Mouse (Mus musculus) R1 (cell line): ENCODE data around the gene Col9a2.
A peak's percentile ranks its signal among the peaks of the same experiment; 100 is the strongest.

ENCODE experiments used
- DNase-seq: peaks from one replicate; pipeline ENCODE4 v3.0.0-alpha.2; 2018; ENCODE audit warnings: low read depth, low spot score

Gene Col9a2

DNA sequence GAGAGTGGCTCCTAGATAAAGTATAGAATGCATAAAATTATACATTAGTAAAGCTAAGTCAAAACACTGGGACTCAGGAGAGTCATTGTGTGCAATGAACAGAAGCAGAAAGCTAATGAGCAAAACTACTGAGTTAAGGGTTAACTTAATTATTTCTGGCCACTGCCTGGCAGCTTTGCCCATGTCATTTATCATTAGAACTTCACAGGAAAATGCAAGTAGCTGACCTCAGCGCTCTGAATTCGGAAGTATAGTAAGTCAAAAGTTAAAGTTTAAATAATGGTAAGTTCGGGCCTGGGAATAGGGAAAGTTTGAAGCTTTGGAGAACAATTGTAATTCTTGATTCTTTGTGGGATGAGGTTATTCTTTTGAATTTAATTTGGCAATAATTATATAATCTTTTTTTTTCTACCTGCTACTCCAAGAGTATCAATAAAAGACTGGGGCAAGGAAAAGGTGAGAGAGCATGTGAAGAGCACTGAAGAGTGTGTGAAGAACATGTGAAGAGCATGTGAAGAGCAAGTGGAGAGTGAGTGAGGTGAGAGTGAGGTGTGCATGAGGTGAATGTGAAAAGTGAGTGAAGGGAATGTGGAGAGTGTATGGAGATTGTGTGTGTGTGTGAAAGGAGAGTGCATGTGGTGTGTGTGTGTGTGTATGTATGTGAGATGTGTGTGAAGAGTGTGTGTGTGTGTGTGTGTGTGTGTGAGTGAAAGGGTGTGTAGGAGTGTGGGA, 38.9 kb downstream of the Col9a2 start:
- DNase-seq, result no peak

DNA sequence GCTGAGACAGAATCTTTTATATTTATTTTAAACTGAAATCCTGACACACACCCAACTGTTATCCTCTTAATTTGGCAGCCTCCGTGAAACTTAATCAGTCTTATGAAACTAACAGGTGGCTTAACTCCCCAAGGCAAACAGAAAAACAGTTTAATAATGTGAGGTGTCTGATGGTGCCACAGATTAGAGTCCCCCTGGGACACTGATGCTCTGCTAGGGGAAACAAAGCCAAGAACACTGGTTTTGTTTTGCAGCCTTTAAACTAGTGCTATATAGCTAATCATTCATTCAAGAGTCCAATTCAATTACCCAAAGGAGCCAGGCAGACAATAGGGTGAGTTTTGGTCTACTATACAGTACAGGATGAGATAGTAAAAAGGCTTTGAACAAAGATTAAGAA, 41.2 kb downstream of the Col9a2 start:
- no peak for DNase-seq

DNA sequence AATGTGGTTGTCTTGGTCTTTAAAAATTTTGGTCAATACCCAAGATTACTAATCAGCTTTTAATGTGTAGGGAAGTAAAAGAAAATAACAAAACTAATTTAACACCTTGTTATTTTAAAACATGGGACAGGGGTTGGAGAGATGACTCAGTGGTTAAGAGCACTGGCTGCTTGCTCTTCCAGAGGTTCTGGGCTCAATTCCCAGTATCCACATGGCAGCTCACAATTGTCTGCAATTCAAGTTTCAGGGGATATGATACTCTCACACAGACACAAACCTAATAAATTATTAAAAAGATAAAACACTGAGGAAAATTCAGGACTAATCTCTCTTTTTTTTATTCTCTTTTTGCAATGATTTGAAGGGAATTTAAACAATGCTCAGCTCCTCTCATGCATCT, 45.3 kb downstream of the Col9a2 start:
- no peak for DNase-seq

DNA sequence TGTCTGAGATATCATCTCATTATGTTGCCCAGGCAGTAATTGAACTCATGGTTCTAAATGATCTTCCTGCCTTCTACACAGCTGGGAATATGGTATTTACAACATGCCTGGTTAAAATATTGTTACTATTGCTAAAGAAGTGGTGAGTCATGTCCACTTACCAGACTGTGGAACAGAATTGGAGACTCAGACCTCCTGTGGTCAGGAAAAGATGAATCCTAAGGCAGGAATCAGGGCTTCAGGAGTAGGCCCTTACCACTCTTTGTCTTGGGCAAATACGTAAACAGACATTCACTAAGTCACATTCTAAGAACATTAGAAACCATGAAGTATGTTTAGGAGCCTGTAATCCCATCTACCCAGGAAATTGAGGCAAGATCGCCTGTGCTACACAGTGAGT, 49.5 kb downstream of the Col9a2 start:
- DNase-seq, result no peak

DNA sequence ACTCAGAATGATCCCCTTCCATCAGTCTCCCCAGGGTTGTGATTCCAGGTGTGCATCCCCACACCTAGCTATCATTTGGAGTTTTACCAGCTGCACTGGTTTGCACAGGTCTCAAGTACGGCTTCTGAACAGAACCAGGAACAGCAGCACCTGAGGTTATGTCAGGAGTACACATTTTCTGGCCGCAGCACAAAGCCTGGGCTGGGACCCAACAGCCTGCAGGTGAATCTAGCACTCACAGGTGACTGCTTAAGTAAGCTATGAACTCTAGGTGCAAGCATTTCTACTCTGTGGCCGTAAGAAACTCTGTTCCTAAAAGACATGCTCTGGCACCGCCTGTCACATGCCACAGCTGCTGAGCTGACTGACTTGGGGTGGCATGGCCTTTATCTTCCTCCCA, 51.0 kb downstream of the Col9a2 start:
- no peak for DNase-seq

DNA sequence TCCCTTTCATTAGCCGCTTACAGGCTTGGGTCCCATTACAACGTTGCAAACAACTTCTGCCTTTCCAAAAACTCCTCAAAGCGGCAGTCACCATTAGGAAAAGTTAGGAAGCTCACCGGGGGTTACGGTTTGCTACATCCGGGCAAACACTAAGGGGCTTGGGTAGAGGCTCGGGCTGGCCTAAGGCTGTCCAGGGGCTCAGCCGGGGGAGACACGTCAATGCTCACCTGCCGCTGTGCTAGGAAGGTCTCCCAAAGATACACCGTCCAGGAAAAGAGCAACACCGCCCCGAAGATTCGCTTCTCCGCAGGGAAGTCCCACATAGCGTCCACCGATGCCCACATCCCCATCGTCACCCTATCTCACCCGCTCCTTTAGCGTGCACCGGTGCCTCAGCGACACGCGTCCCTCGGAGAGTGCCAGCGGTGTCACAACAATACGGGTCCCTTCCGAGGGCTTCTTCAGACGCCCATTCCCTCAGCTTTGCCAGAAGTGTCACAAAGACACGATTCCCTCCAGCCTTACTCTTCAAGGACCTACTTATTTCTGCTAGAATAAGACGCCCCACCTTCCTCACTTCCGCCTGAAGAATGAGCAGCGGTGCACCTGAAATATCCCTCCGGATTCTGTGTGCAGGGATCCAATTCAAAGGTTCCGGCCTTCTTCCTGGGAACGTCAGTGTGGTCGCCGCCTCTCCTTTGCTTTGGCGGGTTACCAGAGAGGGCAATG, 58.6 kb downstream of the Col9a2 start, which contains the start of gene Zmpste24:
Zmpste24 (minus strand) TSS at position 592 of the 729 bp plus-strand sequence.
- peak; percentile 98 for DNase-seq

DNA sequence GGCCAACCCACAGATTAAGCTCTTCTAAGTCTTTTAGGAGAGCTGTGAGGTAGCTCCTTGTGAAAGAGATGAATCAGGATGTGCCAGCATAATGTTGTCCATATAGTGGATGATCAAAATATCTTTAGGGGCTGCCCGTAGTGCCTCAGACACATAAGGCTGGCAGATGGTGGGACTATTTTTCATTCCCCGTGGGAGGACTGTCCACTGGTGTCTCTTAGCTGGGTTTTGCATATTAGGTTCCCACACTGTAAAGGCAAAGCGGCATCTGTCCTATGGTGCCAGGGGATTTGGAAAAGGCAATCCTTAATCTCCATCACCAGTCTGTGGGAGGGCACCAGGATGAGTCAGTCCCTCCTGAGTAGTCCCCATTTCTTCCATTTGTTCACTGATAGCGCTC, 64.1 kb downstream of the Col9a2 start:
- no peak for DNase-seq
